Mouse (Mus musculus) right cerebral cortex, postnatal 25 days (tissue): ENCODE measurements around the gene Lipc.

Experiments used
- DNase-seq: peaks from one replicate; pipeline ENCODE4 v3.0.0; 2022

Lipc gene

GRCm38 (mm10) chr9:70952126-70952525 is at the start of gene Lipc:
Gene Lipc, minus strand, starts transcription at chr9:70952226.
- no peak for DNase-seq

- DNase-seq: no peak
Measured at GRCm38 (mm10) chr9:70999161-70999560, 47.1 kb upstream of the Lipc start.

DNA sequence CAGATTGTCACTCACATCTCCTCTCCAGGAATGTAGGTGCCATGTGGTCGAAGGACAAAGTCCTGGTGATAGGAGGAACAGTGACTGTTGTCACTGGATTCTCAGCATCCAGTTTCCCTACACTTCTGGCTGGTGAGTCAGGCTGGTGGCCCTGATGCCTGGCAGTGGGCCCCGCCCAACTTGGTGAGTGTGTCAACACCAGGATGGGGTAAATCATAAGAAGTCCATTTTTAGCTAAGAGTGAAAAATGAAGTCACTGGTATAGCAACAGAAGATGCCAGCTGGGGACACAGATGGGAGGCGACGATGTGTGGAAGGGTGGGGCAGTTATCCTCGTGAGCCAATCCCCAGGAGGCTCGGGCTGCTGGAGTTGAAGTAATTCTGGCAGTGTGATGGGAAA is 46.7 kb upstream of the Lipc start:
- peak; percentile 85 for DNase-seq

DNA sequence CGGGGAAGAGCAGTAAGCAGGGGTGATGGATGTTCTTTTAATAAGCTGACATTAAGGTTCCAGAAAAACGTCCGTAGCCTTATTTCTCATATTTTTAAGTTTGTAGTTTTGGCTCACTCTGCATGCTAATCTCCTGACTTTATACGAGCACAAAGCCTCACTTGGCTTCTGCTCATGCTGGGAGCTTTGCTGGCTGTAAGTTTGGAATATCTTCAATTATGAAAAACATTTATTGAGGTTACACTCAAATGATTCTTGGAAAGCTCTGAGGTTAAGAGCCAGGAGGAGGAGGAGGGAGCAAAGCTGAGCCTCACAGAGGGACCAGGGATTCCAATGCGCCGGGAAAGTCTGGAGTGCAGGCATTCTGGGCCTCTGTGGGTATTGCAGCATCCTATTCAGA is 41.3 kb upstream of the Lipc start:
- no peak for DNase-seq

DNA sequence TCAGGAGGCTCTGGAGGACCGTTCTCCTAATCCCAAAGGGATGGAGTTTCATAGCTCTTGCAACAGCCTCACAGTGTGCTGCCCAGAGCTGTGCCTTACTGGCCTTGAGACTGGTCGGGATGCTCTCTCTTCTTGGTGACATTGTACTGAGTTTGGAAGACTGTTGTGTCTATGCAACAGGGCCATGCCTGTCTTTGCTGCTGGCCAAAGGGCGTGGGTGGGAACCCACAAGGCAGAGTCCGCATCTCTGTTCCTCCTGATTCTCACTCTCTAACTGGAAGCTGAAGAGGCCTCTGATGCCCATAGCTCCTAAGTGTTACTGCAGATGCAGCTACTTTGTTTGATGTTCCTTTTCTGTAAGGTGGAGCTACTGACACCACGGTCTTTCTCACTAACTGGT is 39.4 kb upstream of the Lipc start:
- DNase-seq: no peak

- no peak for DNase-seq
Measured at GRCm38 (mm10) chr9:70987210-70987609, 35.2 kb upstream of the Lipc start.

DNA sequence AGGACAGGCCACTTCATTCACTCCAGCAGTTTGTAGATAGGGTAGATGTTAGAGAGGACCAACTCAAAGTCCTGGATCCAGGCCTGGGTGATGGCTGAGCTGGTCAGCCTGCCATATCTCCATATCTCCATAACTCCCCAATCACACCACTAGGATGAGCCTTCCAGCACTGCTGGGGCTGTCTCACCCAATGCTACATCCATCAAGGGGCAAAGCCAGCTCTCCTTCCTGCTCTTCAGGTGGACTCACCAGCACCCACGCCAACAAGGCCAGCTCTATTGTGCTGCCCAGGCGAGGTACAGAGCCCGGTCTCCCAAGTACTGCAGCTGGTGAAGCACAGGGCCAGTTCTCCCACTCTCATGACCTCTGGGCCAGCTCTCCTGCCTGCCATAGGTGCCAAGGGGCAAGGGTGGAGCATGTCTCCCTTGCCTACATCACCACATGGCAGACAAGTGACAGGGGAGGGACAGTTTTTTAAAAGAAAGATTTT is 31.0 kb upstream of the Lipc start:
- DNase-seq: no peak

DNA sequence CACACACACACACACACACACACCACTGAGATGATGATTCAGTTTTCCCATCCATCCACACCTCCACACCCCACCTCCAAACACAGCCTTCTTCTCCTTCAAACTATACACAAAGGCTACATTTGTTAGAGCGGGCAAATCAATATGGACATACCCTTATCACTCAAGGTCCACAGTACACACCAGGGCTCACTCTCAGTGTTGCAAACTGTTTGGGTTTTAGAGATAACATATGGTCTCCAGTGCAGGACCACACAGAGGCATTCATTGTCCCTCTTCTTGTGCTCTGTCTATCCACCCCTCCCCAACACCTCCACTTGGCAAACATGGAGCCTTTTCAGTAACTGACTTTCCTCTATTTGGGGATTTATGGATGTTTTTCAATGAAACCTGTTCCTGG is 29.7 kb upstream of the Lipc start:
- no peak for DNase-seq

DNA sequence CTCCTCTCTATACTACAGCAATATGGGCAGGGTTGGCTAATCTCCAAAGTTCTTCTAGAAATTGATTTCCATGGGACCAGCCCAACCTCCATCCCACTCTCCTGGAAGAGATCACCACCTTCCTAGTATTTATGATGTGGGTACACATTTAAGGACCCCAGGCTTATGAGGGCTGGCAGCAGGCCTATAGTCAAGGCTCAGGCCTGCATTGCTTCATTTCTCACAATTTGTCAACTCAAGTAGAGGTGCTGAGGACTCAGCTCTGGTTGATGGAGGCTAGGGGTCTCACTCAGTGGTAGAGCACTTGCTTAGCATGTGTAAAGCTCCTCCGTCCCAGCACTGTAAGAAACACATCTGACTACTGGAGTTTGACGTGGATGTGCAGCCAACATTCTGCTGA is 27.6 kb upstream of the Lipc start:
- no peak for DNase-seq

GRCm38 (mm10) chr9:70979171-70979570 is 27.1 kb upstream of the Lipc start:
- DNase-seq: no peak

DNA sequence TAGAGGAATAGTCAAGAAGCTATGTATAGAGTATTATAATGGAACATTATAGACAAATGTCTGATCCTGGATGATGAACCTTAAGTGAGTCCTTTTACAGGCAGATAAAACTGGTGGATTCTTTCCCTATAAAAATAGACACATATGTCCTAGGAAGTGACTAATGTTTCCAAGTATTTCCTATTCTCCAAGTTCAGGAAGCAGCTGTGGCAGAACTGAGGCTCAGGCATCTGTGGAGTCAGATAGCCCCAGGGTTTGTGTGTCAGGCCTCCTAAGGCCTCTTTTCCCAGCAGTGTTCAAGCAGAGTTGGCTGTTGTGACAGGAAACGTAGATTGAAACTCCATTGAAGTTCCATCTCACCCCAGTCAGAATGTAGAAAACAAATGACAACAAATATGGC is 25.4 kb upstream of the Lipc start:
- DNase-seq: no peak

DNA sequence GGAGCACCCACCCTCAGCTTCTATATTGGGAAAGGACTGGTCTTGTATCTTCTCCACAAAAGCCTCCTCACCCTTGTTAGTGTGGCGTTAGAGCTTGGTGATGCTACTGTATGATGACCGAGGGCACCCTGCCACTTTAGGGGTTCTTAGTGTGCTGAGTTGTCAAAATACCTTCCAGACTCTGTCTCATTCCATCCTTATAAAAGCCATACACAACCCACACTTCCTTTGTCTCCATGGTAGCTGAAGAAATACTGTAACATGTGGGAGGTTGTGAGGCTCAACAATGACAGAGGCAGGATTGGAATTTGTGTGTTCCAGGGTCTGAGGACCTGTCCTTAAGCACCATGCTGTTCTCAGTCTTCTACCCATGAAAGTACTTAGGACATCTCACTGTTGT is 23.9 kb upstream of the Lipc start:
- DNase-seq: no peak

DNA sequence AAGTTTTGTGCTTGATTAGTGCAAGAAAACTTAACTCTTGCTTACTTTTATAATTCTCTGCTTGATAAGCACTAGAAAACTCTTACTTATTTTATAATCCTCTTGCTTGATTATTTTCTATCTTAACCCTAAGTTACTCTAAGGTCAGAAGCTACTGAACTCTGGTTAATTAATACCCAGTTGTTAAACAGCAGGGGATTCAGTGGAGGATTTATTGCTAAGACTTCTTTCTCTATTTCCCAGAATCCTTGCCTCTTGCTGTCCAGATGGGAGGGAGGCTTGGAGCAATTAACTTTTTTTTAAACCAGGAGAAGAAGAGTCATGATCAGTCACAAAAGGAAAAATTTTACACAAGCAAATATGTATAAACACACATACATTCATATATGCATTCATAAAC is 21.3 kb upstream of the Lipc start:
- no peak for DNase-seq

- DNase-seq: no peak
Measured at GRCm38 (mm10) chr9:70969244-70969643, 17.2 kb upstream of the Lipc start.

GRCm38 (mm10) chr9:70965999-70966994 is 14.3 kb upstream of the Lipc start:
- no peak for DNase-seq

- no peak for DNase-seq
Measured at GRCm38 (mm10) chr9:70965422-70965821, 13.4 kb upstream of the Lipc start.

GRCm38 (mm10) chr9:70965011-70965410 is 13.0 kb upstream of the Lipc start:
- DNase-seq: no peak

DNA sequence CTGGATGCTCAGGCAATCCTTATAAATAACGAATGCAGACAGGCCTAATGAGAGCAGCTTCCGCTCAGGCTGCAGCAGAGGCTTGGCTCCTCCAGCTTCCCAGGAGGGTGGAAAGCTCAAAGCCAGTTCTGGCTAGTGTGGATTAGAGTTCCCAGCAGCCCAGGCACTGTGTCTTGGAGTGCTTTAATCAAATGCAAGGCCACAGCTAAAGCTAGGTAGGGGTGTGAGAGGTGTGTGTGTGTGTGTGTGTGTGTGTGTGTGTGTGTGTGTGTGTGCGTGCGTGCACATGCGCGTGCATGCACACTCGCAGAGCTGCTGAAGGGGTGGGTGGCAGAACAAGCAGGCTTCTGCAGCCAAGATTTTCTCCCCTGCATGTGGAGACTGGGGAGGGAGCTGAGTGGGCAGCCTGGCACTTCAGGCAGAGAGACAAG is 11.4 kb upstream of the Lipc start:
- DNase-seq: peak; percentile 70

DNA sequence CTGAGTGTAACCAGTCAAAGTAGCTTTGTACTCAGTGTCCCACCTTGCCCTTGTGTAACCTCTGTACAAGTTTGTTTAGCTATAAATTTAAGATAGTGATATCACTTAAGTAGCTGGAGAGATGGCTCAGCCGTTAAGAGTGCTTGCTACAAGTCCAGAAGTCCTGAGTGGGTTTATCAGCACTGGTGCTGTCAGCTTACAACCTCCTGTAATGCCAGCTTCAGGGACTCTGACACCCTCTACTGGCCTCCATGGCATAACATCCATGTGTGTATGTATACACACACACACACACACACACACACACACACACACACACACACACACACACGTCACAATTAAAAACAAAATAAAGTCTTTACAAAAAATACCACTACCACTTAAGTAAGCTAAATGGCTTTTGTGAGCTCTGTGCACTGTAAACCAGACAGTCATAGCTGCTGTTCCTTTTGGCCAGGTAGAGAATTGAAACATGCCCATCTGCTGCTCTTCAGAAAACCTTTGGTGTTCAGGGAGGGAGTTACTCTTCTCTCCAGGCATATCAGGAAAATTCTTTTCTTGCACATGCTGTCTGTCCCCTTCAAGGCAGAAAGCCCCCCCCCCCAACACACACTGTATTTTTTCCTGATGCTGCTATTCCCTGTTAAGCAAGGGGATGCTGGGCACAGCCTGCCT is 10.9 kb upstream of the Lipc start:
- no peak for DNase-seq

DNA sequence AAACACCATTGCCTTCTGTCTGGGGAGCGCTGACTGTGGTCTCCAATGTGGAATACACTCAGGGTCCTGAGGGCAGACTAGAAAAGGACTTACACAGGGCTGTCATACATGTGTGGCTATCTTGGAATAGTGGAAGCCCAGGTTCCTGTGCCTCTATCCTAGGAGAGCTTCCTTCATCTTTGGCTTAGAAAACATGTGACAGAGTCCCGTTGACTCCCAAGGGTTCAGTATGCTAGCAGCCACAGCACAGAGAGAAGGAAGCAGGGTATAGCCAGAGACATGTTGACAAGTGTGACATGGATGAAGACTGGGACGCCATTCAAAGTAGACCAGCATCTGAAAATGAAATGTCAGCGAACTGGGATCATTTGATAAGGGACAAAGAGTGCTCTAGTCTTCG is 8.3 kb upstream of the Lipc start:
- DNase-seq: no peak

GRCm38 (mm10) chr9:70959866-70960265 is 7.8 kb upstream of the Lipc start:
- no peak for DNase-seq

DNA sequence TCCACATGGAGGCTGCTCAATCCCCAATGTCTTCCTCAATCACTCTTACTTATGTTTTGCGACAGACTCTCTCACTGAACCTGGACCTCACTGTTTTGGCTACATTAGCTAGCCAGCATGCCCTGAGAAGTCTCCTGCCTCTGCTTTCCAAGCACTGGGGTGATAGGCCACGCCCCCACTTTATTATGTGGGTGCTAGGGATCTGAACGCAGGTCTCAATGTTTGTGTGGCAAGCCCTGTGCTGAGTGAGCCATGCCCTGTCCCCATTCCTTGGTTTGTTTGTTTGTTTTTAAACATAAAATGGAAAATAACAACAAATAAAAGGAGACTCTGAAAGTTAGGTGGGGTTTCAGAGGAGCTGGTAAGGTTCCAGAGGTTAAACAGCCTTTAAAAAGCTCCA is 7.4 kb upstream of the Lipc start:
- DNase-seq: no peak

DNA sequence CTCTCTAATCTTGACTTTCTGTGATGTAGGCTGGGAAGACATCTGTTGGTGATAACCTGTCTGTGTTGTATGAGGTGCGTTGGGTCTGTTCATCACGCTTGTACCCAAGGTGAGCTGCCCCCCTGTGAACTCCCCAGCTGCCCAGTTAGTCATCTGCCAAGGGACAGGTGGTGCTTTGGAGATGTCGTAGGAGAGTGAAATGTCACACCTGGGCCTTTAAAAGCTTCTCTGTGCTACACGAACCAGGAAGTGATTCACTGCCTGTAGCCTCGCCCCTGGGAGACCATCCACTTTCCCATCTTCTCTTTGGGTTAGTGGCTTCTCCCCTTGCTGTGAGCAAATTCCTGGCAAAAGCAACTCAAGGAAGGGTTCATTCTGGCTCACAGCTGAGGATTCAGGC is 6.4 kb upstream of the Lipc start:
- DNase-seq: no peak

DNA sequence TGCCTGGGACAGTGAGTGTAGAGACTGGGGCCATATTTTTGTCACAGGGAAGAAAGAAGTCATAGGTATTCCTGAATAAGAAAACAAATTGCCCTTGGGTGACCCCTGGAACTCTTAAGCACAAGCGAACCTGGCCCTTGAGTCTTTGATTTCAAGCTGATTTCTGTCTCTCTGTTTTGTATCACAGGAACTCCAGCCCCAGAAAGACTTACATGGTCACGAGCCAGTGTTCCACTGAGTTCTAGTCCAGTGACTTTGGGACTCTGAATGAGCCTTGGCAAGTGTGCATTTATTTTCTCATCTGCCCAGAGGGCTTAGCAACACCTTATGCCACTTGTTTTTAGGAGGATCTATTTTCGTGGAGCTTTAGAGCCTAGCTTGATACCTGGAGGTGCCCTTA is 5.7 kb upstream of the Lipc start:
- DNase-seq: no peak
